Mouse (Mus musculus) hindbrain, embryonic 10.5 days (tissue): ENCODE results near the gene Prmt1. TPM values are rescaled to one million over a fixed set of nuclear protein-coding genes. Genes with fewer than 3 reads are reported as not detected.
A peak's percentile ranks its signal among the peaks of the same experiment; 100 is the strongest.
"Not testable (repeated sequence)": the region's sequence is repeated elsewhere in the genome, so short reads cannot be mapped to it uniquely, and the experiment has no call there.

Experiments used
- DNase-seq: peaks from one replicate; pipeline ENCODE4 v3.0.0-alpha.2; 2017; ENCODE audit warnings: low spot score
- H3K27ac ChIP-seq: fragments of 300-500 bp; sonication (generic); 2 replicates; pipeline ENCODE4 v1.5.1; 2016; ENCODE audit warnings: mild to moderate bottlenecking, moderate library complexity
- H3K27me3 ChIP-seq: fragments of 300-500 bp; sonication (generic); 2 replicates; pipeline ENCODE4 v1.6.1; 2016; ENCODE audit warnings: mild to moderate bottlenecking; ENCODE audit not compliant: poor library complexity, insufficient read depth, severe bottlenecking
- H3K36me3 ChIP-seq: fragments of 300-500 bp; sonication (generic); 2 replicates; pipeline ENCODE4 v1.6.1; 2016; ENCODE audit warnings: mild to moderate bottlenecking, moderate library complexity
- H3K4me1 ChIP-seq: fragments of 300-500 bp; sonication (generic); replicated peaks from 2 replicates; pipeline ENCODE4 v1.6.1; 2016; ENCODE audit warnings: mild to moderate bottlenecking
- H3K4me3 ChIP-seq: fragments of 300-500 bp; sonication (generic); 2 replicates; pipeline ENCODE4 v1.5.1; 2016; ENCODE audit warnings: mild to moderate bottlenecking, moderate library complexity
- H3K9me3 ChIP-seq: fragments of 300-500 bp; sonication (generic); 2 replicates; pipeline ENCODE4 v1.6.1; 2016; ENCODE audit warnings: mild to moderate bottlenecking, moderate library complexity
- WGBS: fragments of 180-500 bp; shearing (Covaris S2); methylation state at CpG from one replicate; pipeline ENCODE4 v1.1.7; 2016; 5-methylcytosine and 5-hydroxymethylcytosine counted together
- polyA plus RNA-seq: library from polyadenylated mRNA; unstranded; fragments of >200 nt; fragmentation: Nextera tagmentation; extraction: Ambion mirVana; gene quantifications from 2 replicates; pipeline ENCODE4 v1.2.1, GENCODE M21; 2016

Gene Prmt1
- polyA plus RNA-seq = 843 and 861 TPM in 2 replicates

- H3K4me1 ChIP-seq = peaks cover 43% of the 10 kb centered on the region
- under 1% methylated on average over 42 of the region's 42 CpGs for WGBS
- H3K27me3 ChIP-seq = no peaks in the 10 kb centered on the region
- peak; percentile 99 for DNase-seq
- H3K9me3 ChIP-seq = no peaks in the 10 kb centered on the region
- peak within 1 kb of the TSS; percentile 95 for H3K4me3 ChIP-seq
- H3K27ac ChIP-seq = peak within 1 kb of the TSS; percentile 99
- H3K36me3 ChIP-seq = peaks cover 60% of the 10 kb centered on the region
These were observed at the start of gene Prmt1 for GRCm38 (mm10) chr7:44986192-44986878. Gene Prmt1 (minus strand): TSS chr7:44986568.

DNA sequence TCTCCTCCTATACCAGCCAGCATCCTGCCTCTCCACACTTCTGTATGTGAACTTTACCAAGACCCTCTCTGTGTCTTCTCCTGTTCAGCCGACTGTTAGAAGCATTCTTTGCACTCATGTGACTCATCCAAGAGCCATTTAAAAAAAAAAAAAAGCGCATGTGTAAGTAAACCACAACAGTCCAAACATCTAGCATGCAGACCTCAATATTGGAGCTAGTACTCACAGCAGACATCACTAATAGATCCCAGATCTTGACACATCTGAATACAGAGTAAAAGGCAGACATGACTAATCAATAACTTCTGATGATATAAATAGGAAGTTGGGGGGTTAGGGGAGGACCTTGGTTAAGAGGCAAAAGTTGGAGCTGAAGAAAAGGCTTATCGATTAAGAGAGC lies 49.3 kb upstream of the Prmt1 start:
- 90% methylated on average over 3 of the region's 3 CpGs for WGBS
- H3K36me3 ChIP-seq = peaks cover 100% of the 10 kb centered on the region

DNA sequence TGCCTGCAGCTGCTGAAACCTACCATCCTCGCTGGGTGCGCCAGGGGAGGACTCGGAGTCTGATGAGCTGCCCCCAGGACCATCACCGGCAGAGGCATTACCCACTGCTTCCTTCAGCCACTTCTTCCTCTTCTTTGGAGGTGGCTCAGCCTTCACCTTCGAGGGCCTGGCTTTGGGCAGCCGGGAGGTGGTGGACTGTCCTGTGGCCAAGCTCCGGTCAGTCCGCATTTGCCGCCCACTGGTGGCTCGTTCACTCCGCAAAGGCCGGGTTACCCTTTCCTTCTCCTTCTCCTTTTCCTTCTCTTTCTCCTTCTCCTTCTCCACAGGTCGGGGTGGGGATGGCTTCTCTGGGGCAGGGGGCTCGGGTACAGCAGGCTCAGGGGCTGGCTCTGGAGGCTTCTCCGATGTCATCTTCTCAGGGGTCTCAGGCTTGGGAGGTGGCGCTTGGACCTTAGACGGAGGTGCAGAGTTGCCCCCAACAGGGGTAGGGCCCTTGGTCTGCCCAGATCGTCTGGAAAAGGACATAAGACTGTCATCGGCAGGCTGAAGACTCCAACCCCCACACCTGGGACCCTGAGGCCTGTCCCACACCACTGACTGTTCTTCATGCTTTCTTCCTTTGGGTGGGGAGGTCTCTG lies 47.5 kb upstream of the Prmt1 start:
- Histone ChIP-seq H3K27ac (no peak overlapping the region), H3K9me3 (no peaks in the 10 kb centered on the region), H3K27me3 (no peaks in the 10 kb centered on the region), H3K4me3 (no peak overlapping the region), H3K36me3 (peaks cover 100% of the 10 kb centered on the region), H3K4me1 (no peaks in the 10 kb centered on the region)
- DNase-seq = no peak
- WGBS = 96% methylated on average over 19 of the region's 19 CpGs

More for the DNA sequence above, 49.3 kb upstream of the Prmt1 start:
- Histone ChIP-seq H3K27me3 (no peaks in the 10 kb centered on the region), H3K9me3 (no peaks in the 10 kb centered on the region), H3K4me1 (no peaks in the 10 kb centered on the region), H3K27ac (no peak overlapping the region), H3K4me3 (no peak overlapping the region)
- DNase-seq = no peak

- Histone ChIP-seq H3K27me3 (no peaks in the 10 kb centered on the region), H3K4me3 (no peak overlapping the region), H3K9me3 (no peaks in the 10 kb centered on the region), H3K36me3 (peaks cover 97% of the 10 kb centered on the region), H3K4me1 (peaks cover 9% of the 10 kb centered on the region), H3K27ac (no peak overlapping the region)
- 96% methylated on average over 8 of the region's 8 CpGs for WGBS
- no peak for DNase-seq
These were observed 44.5 kb upstream of the Prmt1 start for GRCm38 (mm10) chr7:45030857-45031256.

- no peaks in the 10 kb centered on the region for H3K9me3 ChIP-seq
- peaks cover 9% of the 10 kb centered on the region for H3K4me1 ChIP-seq
- H3K27me3 ChIP-seq = no peaks in the 10 kb centered on the region
- 92% methylated on average over 6 of the region's 6 CpGs for WGBS
- DNase-seq = no peak
- peaks cover 89% of the 10 kb centered on the region for H3K36me3 ChIP-seq
- no peak overlapping the region for H3K27ac ChIP-seq
- no peak overlapping the region for H3K4me3 ChIP-seq
These were observed 43.6 kb upstream of the Prmt1 start for GRCm38 (mm10) chr7:45029995-45030394.

GRCm38 (mm10) chr7:45028351-45028750 lies 42.0 kb upstream of the Prmt1 start:
- 90% methylated on average over 11 of the region's 11 CpGs for WGBS
- Histone ChIP-seq H3K4me1 (peaks cover 9% of the 10 kb centered on the region), H3K9me3 (no peaks in the 10 kb centered on the region), H3K27ac (no peak overlapping the region), H3K36me3 (peaks cover 75% of the 10 kb centered on the region), H3K4me3 (no peak overlapping the region), H3K27me3 (no peaks in the 10 kb centered on the region)
- DNase-seq = no peak

GRCm38 (mm10) chr7:45027761-45028160 lies 41.4 kb upstream of the Prmt1 start:
- no peak for DNase-seq
- peaks cover 69% of the 10 kb centered on the region for H3K36me3 ChIP-seq

GRCm38 (mm10) chr7:45026256-45026655 lies 39.9 kb upstream of the Prmt1 start:
- 59% methylated on average over 2 of the region's 2 CpGs for WGBS
- H3K4me3 ChIP-seq = no peak overlapping the region
- DNase-seq = no peak
- H3K27me3 ChIP-seq = no peaks in the 10 kb centered on the region
- H3K4me1 ChIP-seq = peaks cover 11% of the 10 kb centered on the region
- H3K27ac ChIP-seq = 0 out of 2 replicates have a peak overlapping the region, but pooled peaks have one; percentile 29
- peaks cover 54% of the 10 kb centered on the region for H3K36me3 ChIP-seq
- no peaks in the 10 kb centered on the region for H3K9me3 ChIP-seq

More at GRCm38 (mm10) chr7:45027761-45028160, 41.4 kb upstream of the Prmt1 start:
- no peaks in the 10 kb centered on the region for H3K27me3 ChIP-seq
- H3K4me1 ChIP-seq = peaks cover 9% of the 10 kb centered on the region
- H3K27ac ChIP-seq = no peak overlapping the region
- H3K9me3 ChIP-seq = no peaks in the 10 kb centered on the region
- no peak overlapping the region for H3K4me3 ChIP-seq
- 96% methylated on average over 9 of the region's 9 CpGs for WGBS

DNA sequence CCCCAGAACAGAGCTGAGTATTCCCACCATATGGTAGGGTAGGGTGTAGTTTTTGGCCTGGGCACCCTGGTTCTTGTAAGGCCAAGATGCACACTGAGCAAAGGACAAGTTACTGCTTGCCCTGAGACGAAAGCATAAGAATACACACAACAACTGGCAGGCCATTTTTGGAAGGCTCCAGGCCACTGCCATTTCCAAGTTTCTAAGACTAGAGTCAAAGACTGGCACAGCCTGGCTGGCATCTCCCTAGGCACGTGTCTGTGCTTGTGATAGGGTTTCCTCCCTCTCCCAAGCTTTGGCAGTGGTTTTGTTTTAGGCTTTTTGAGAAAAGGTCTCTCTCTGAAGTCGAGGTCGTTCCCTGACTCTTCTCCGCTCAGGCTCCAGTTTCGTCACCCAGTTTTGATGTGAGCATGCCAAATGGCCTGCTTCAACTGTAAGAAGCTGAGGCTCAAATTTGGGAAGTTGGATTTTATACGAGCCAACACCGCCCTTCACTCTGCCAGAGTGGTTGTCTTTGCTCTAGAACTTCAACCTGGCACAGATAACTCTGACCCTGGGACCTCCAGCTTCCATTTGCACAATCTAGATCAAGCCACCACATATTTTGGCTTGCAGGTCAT lies 39.3 kb upstream of the Prmt1 start:
- Histone ChIP-seq H3K9me3 (no peaks in the 10 kb centered on the region), H3K36me3 (peaks cover 49% of the 10 kb centered on the region), H3K4me3 (0 out of 2 replicates have a peak overlapping the region, but pooled peaks have one; percentile 4), H3K27me3 (no peaks in the 10 kb centered on the region), H3K27ac (no peak overlapping the region), H3K4me1 (peaks cover 15% of the 10 kb centered on the region)
- WGBS = 81% methylated on average over 8 of the region's 8 CpGs
- DNase-seq = no peak

- Histone ChIP-seq H3K27ac (no peak overlapping the region), H3K4me3 (no peak overlapping the region), H3K36me3 (peaks cover 37% of the 10 kb centered on the region), H3K9me3 (no peaks in the 10 kb centered on the region), H3K27me3 (no peaks in the 10 kb centered on the region), H3K4me1 (peaks cover 17% of the 10 kb centered on the region)
- no peak for DNase-seq
- 89% methylated on average over 15 of the region's 15 CpGs for WGBS
These were observed 38.2 kb upstream of the Prmt1 start for GRCm38 (mm10) chr7:45024281-45025248.

GRCm38 (mm10) chr7:45023711-45024110 lies 37.3 kb upstream of the Prmt1 start:
- peaks cover 29% of the 10 kb centered on the region for H3K36me3 ChIP-seq
- peaks cover 26% of the 10 kb centered on the region for H3K4me1 ChIP-seq
- H3K9me3 ChIP-seq, DNase-seq, H3K27ac ChIP-seq, H3K4me3 ChIP-seq, H3K27me3 ChIP-seq: not testable (repeated sequence)
- WGBS = 83% methylated on average over 5 of the region's 5 CpGs

DNA sequence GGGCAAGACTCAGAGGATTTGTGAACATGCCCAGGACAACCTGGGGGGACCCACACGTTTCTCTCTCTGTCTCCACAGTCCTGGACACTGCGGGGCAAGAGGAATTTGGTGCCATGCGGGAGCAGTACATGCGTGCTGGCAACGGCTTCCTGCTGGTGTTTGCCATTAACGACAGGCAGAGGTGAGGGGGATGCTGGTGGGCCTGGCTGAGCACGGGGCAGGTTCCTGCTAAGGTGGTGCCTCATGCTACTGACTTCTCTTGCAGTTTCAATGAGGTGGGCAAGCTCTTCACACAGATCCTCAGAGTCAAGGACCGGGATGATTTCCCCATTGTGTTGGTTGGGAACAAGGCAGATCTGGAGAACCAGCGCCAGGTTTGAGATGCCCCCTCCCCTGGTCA lies 33.9 kb upstream of the Prmt1 start:
- Histone ChIP-seq H3K4me3 (peak overlapping the region; percentile 9; the same call in 1 of the 2 replicates), H3K4me1 (peaks cover 39% of the 10 kb centered on the region), H3K36me3 (0 out of 2 replicates have a peak, but pooled peaks cover 3% of the 10 kb centered on the region), H3K27ac (no peak overlapping the region), H3K27me3 (peaks cover 12% of the 10 kb centered on the region; the same call in 1 of the 2 replicates), H3K9me3 (no peaks in the 10 kb centered on the region)
- 82% methylated on average over 9 of the region's 9 CpGs for WGBS
- no peak for DNase-seq
